Comparison of ENCODE assay signal across 8 mouse cellular contexts in genomic region chr13:56611129-56611528, GRCm38 (mm10). TPM values are rescaled to one million over a fixed set of nuclear protein-coding genes. Genes with fewer than 3 reads are reported as not detected.
DNase-seq lines count a peak whose midpoint lies in the region; ATAC-seq and TF ChIP-seq lines count a peak whose summit lies in the region.

No protein-coding gene starts in this region.

- intact Hi-C loops in gastrocnemius, adult 2 months (cut with DNase I): no loop called here

- H3K27ac ChIP-seq in gastrocnemius, adult 2 months: peak overlapping the region; percentile 81
- H3K27ac ChIP-seq in lung, embryonic 15.5 days: no peak overlapping the region
- H3K27ac ChIP-seq in intestine, embryonic 16.5 days (ENCODE audit: low read length): no peak overlapping the region
- H3K27ac ChIP-seq in small intestine, adult 2 months (ENCODE audit: insufficient read depth, low read depth, low read length): peak overlapping the region; percentile 79
- H3K27ac ChIP-seq in forebrain, embryonic 11.5 days (ENCODE audit: low read depth, low read length): no peak overlapping the region
- no peak overlapping the region for H3K27ac ChIP-seq in midbrain, embryonic 14.5 days (replicated peaks; ENCODE audit: low read depth, low read length)

- WGBS in lung, embryonic 15.5 days: 60% methylated on average over 4 of the region's 4 CpGs
- WGBS in intestine, embryonic 16.5 days: 52% methylated on average over 4 of the region's 4 CpGs
- WGBS in small intestine, adult 2 months: 58% methylated on average over 4 of the region's 4 CpGs
- WGBS in forebrain, embryonic 11.5 days: 81% methylated on average over 4 of the region's 4 CpGs
- WGBS in midbrain, embryonic 14.5 days: 79% methylated on average over 4 of the region's 4 CpGs

- H3K4me2 ChIP-seq in lung, embryonic 15.5 days: peak overlapping the region; percentile 93
- peak overlapping the region; percentile 100 for H3K4me2 ChIP-seq in intestine, embryonic 16.5 days (ENCODE audit: low read depth, low read length)
- H3K4me2 ChIP-seq in forebrain, embryonic 11.5 days (ENCODE audit: low read depth, low read length, severe bottlenecking): no peak overlapping the region
- H3K4me2 ChIP-seq in midbrain, embryonic 14.5 days (ENCODE audit: low read length): no peak overlapping the region

- H3K4me3 ChIP-seq in gastrocnemius, adult 2 months: peak overlapping the region; percentile 75
- H3K4me3 ChIP-seq in lung, embryonic 15.5 days: peak overlapping the region; percentile 51
- H3K4me3 ChIP-seq in intestine, embryonic 16.5 days (ENCODE audit: low read length): peak overlapping the region; percentile 68
- peak overlapping the region; percentile 40 for H3K4me3 ChIP-seq in small intestine, adult 2 months (ENCODE audit: low read depth, low read length)
- H3K4me3 ChIP-seq in forebrain, embryonic 11.5 days (ENCODE audit: low read depth, low read length): no peak overlapping the region
- no peak overlapping the region for H3K4me3 ChIP-seq in midbrain, embryonic 14.5 days (replicated peaks; ENCODE audit: low read depth, low read length)

- H3K36me3 ChIP-seq in lung, embryonic 15.5 days: no peaks in the 10 kb centered on the region
- H3K36me3 ChIP-seq in intestine, embryonic 16.5 days (ENCODE audit: control insufficient read depth, insufficient read depth, low read length): no peaks in the 10 kb centered on the region
- peaks cover 16% of the 10 kb centered on the region for H3K36me3 ChIP-seq in small intestine, adult 2 months (ENCODE audit: control insufficient read depth, insufficient read depth, low read length)
- H3K36me3 ChIP-seq in forebrain, embryonic 11.5 days (ENCODE audit: control insufficient read depth, insufficient read depth, low read length): no peaks in the 10 kb centered on the region
- no peaks in the 10 kb centered on the region for H3K36me3 ChIP-seq in midbrain, embryonic 14.5 days (ENCODE audit: control insufficient read depth, insufficient read depth, low read length)

- H3K9ac ChIP-seq in lung, embryonic 15.5 days: 0 out of 2 replicates have a peak overlapping the region, but pooled peaks have one; percentile 22
- H3K9ac ChIP-seq in intestine, embryonic 16.5 days (ENCODE audit: low read depth, low read length): peak overlapping the region; percentile 86; the same call in 1 of the 2 replicates
- H3K9ac ChIP-seq in forebrain, embryonic 11.5 days (ENCODE audit: low read length): no peak overlapping the region
- H3K9ac ChIP-seq in midbrain, embryonic 14.5 days (replicated peaks; ENCODE audit: low read length): no peak overlapping the region

- no peak for DNase-seq in gastrocnemius, adult 2 months
- DNase-seq in gastrocnemius, postnatal 25 days: no peak
- DNase-seq in lung, postnatal 4 days: no peak
- DNase-seq in forebrain, embryonic 11.5 days (ENCODE audit: low spot score): no peak
- no peak for DNase-seq in midbrain, embryonic 14.5 days

- no peaks in the 10 kb centered on the region for H3K27me3 ChIP-seq in lung, embryonic 15.5 days
- 0 out of 2 replicates have a peak, but pooled peaks cover 3% of the 10 kb centered on the region for H3K27me3 ChIP-seq in intestine, embryonic 16.5 days (replicated peaks; ENCODE audit: control insufficient read depth, insufficient read depth, low read length)
- no peaks in the 10 kb centered on the region for H3K27me3 ChIP-seq in small intestine, adult 2 months (ENCODE audit: control insufficient read depth, insufficient read depth, low read length)
- H3K27me3 ChIP-seq in forebrain, embryonic 11.5 days (ENCODE audit: control insufficient read depth, insufficient read depth, low read length): peaks cover 13% of the 10 kb centered on the region; the same call in 1 of the 2 replicates
- H3K27me3 ChIP-seq in midbrain, embryonic 14.5 days (ENCODE audit: control insufficient read depth, insufficient read depth, low read length): peaks cover 25% of the 10 kb centered on the region

- TF ChIP-seq POLR2A in small intestine, adult 2 months (IDR thresholded peaks at IDR 0.05; ENCODE audit: low read depth, low read length): no peak

- H3K9me3 ChIP-seq in lung, embryonic 15.5 days: no peaks in the 10 kb centered on the region
- no peaks in the 10 kb centered on the region for H3K9me3 ChIP-seq in intestine, embryonic 16.5 days (ENCODE audit: control insufficient read depth, low read length)
- H3K9me3 ChIP-seq in forebrain, embryonic 11.5 days (ENCODE audit: control insufficient read depth, low read length): no peaks in the 10 kb centered on the region
- no peaks in the 10 kb centered on the region for H3K9me3 ChIP-seq in midbrain, embryonic 14.5 days (ENCODE audit: control insufficient read depth, low read length)

- no peak for ATAC-seq in lung, embryonic 15.5 days (ENCODE audit: borderline replicate concordance, extremely low read depth, low FRiP score, low TSS enrichment)
- no peak for ATAC-seq in intestine, embryonic 16.5 days
- no peak for ATAC-seq in forebrain, embryonic 11.5 days (replicated peaks; ENCODE audit: low FRiP score)
- ATAC-seq in midbrain, embryonic 14.5 days (ENCODE audit: low FRiP score, low TSS enrichment): no peak

- H3K4me1 ChIP-seq in lung, embryonic 15.5 days: peaks cover 82% of the 10 kb centered on the region
- H3K4me1 ChIP-seq in intestine, embryonic 16.5 days (ENCODE audit: control insufficient read depth, insufficient read depth, low read length): peaks cover 67% of the 10 kb centered on the region
- peaks cover 52% of the 10 kb centered on the region for H3K4me1 ChIP-seq in small intestine, adult 2 months (ENCODE audit: control insufficient read depth, insufficient read depth, insufficient read length, low read length)
- peaks cover 11% of the 10 kb centered on the region; the same call in 1 of the 2 replicates for H3K4me1 ChIP-seq in forebrain, embryonic 11.5 days (replicated peaks; ENCODE audit: control insufficient read depth, insufficient read depth, low read length)
- peaks cover 6% of the 10 kb centered on the region for H3K4me1 ChIP-seq in midbrain, embryonic 14.5 days (ENCODE audit: control insufficient read depth, insufficient read depth, low read length)

- TF ChIP-seq CTCF in gastrocnemius, adult 2 months (IDR thresholded peaks at IDR 0.05): no peak
- no peak for TF ChIP-seq CTCF in small intestine, adult 2 months (IDR thresholded peaks at IDR 0.05; ENCODE audit: extremely low read depth, insufficient read length, insufficient replicate concordance, low read depth, low read length)

RNA-seq across cellular contexts. Expression of gene Tgfbi, which starts 1.8 kb away (rescaled TPM):
- 10 to 100 TPM; 13.0 to 24.8 TPM for total RNA-seq in gastrocnemius, adult 2 months (2021)
- total RNA-seq in gastrocnemius, postnatal 25 days (2021): 10 to 100 TPM; 19.2 to 20.5 TPM
- 189 TPM in 2 replicates for polyA plus RNA-seq in lung, embryonic 15.5 days (2015; fragmentation: Nextera tagmentation; extraction: Ambion mirVana)
- polyA plus RNA-seq in intestine, embryonic 16.5 days (2015; fragmentation: Nextera tagmentation; extraction: Ambion mirVana): 122 and 124 TPM in 2 replicates
- 67.9 and 221 TPM in 2 replicates for polyA plus RNA-seq in small intestine, adult 2 months (2012; rRNA removed)
- 26.1 and 26.2 TPM in 2 replicates for polyA plus RNA-seq in forebrain, embryonic 11.5 days (2014; fragmentation: Nextera tagmentation; extraction: Ambion mirVana)
- 0.63 and 2.7 TPM in 2 replicates for polyA plus RNA-seq in midbrain, embryonic 14.5 days (2014; fragmentation: Nextera tagmentation; extraction: Ambion mirVana)

Comparison
In these comparisons a context has a peak if more than half of its experiments do, and no peak if none do; other contexts are left out.
1. H3K27ac ChIP-seq: peak in gastrocnemius, adult 2 months (single experiment) and small intestine, adult 2 months (single experiment); none in lung, embryonic 15.5 days (single experiment), intestine, embryonic 16.5 days (single experiment), forebrain, embryonic 11.5 days (single experiment) and midbrain, embryonic 14.5 days (single experiment).
2. H3K4me3 ChIP-seq: peak in gastrocnemius, adult 2 months (single experiment), lung, embryonic 15.5 days (single experiment), intestine, embryonic 16.5 days (single experiment) and small intestine, adult 2 months (single experiment); none in forebrain, embryonic 11.5 days (single experiment) and midbrain, embryonic 14.5 days (single experiment).
3. H3K4me2 ChIP-seq: peak in lung, embryonic 15.5 days (single experiment) and intestine, embryonic 16.5 days (single experiment); none in forebrain, embryonic 11.5 days (single experiment) and midbrain, embryonic 14.5 days (single experiment).
4. H3K9ac ChIP-seq: peak in lung, embryonic 15.5 days (single experiment) and intestine, embryonic 16.5 days (single experiment); none in forebrain, embryonic 11.5 days (single experiment) and midbrain, embryonic 14.5 days (single experiment).